Mouse (Mus musculus) megakaryocyte, embryonic 14.5 days (primary cell): ENCODE data around the gene Parp16.

Experiments
- FLI1 ChIP-seq: IDR thresholded peaks from 2 replicates; pipeline ENCODE4 v1.6.1; 2012; ENCODE audit warnings: low read length, inconsistent platforms, mixed read lengths
- GATA1 ChIP-seq: IDR thresholded peaks from 3 replicates; pipeline ENCODE4 v1.6.1; 2012; ENCODE audit warnings: mixed read lengths, low read length, inconsistent platforms, borderline replicate concordance

- no peak for TF ChIP-seq GATA1
- TF ChIP-seq FLI1: no peak
These were observed 3.2 kb upstream of the Parp16 start for GRCm38 (mm10) chr9:65191755-65192469.
